Mouse (Mus musculus): Measurements from ENCODE around the gene Nos3. TPM values are rescaled to one million over a fixed set of nuclear protein-coding genes. Genes with fewer than 3 reads are reported as not detected.

Nos3 gene
- polyA plus RNA-seq, 1 experiment from 2014 or later = 7.6 TPM

DNA sequence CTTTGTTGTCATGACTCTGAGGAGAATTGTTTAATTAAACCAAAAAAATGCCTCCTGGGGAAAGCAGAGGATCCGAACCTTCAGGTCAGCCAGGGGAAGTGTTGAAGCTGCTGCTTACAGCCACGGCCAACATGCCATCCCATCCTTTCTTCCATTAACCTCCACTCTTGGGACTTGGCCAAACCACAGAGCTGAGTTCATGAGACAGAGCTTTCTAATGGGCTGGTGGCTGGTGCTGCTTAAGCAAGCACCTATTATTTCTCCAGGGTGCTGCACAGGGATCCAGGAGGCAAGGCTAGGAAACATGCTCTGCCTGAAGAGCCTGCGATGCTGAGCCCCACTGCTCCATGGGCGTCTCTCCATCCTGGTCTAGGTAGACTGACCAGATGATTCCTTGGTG lies 32.2 kb upstream of the Nos3 start:
- Histone ChIP-seq H3K4me1 (peaks cover 62% of the 10 kb centered on the region), H3K27ac (no peak overlapping the region), H3K36me3 (replicated peaks) (peaks cover 10% of the 10 kb centered on the region), H3K27me3 (ENCODE audit: poor library complexity, severe bottlenecking) (peaks cover 39% of the 10 kb centered on the region), H3K9me3 (no peaks in the 10 kb centered on the region), H3K4me3 (no peak overlapping the region)
- 91% methylated on average over 4 of the region's 4 CpGs for WGBS
- no peak for DNase-seq (ENCODE audit: extremely low spot score, low spot score)

DNA sequence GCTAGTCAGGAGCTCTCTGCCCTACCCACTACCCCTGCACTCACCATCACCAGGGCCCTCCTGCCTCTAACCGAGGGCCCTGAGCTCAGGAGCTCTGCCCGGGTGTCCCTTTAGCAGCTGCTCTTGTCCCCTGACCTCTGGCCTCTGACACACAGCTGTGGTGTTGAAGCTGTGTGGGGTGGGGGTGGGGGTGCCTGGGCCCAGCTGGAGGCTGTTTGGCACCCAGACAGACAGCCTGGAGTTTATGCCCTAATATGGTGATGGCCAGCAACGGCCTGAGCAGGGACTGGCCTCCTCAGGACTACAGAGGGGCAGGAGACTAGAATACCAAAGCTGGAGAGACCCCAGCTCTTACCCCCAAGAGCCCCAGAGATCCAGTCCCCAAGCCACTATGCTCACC lies 29.9 kb upstream of the Nos3 start:
- Histone ChIP-seq H3K36me3 (replicated peaks) (peaks cover 10% of the 10 kb centered on the region), H3K4me1 (peaks cover 48% of the 10 kb centered on the region), H3K9me3 (no peaks in the 10 kb centered on the region), H3K27me3 (ENCODE audit: poor library complexity, severe bottlenecking) (peaks cover 19% of the 10 kb centered on the region), H3K27ac (peak overlapping the region; percentile 36), H3K4me3 (no peak overlapping the region)
- DNase-seq (ENCODE audit: extremely low spot score, low spot score) = no peak
- WGBS = 35% methylated on average over 3 of the region's 3 CpGs

DNA sequence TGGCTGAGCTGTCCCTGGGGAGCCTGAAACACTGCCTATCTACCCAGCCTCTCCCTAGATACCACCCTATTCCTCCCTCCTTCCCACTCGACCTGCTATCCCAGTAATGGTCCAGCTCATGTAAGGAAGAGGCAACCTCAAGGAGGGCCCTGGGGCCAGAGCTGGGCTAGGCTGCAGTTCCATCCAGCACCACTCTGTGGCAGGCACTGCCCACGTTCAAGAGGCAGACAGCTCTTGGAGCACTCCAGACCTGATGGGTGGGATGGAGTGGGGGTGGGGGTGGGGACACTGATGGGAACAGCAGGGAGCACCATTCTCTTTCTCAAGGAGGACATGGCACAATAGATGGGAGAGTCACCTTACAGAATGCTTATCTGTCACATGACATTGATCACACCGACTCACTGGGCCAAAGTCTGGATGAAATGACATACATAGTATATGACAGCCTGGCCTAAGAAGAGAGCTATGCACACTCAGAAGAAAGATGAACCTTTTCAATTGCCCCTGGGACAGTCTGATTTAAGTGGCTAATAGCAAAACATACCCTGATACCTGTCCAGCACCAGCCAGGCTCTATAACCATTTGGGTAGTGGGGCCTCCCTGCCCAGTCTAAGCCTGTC lies 28.6 kb upstream of the Nos3 start:
- H3K4me3 ChIP-seq = no peak overlapping the region
- 0 out of 2 replicates have a peak overlapping the region, but pooled peaks have one; percentile 8 for H3K27ac ChIP-seq
- peak; percentile 42 for DNase-seq (ENCODE audit: extremely low spot score, low spot score)
- H3K9me3 ChIP-seq = no peaks in the 10 kb centered on the region
- peaks cover 7% of the 10 kb centered on the region for H3K36me3 ChIP-seq (replicated peaks)
- 20% methylated on average over 3 of the region's 3 CpGs for WGBS
- H3K4me1 ChIP-seq = peaks cover 42% of the 10 kb centered on the region
- peaks cover 7% of the 10 kb centered on the region for H3K27me3 ChIP-seq (ENCODE audit: poor library complexity, severe bottlenecking)

DNA sequence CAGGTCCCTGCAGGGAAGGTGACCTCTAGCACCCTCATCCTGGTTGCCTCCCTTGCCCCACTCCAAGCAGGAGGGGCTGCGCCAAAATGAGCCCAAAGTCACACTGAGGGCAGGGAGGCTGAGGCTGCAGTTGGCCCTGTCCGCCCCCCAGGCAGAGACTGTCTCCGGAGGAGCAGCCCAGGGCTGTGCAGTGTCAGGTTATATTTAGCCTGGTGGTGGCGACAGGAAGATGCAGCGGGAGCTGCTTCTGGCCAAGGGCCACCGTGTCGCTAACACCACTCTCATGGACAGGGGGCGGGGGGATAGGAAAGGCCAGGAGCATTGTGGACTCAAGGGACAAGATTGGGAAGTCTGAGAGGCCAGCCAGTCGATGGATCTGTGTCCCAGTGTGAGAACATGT lies 27.2 kb upstream of the Nos3 start:
- WGBS = 43% methylated on average over 9 of the region's 9 CpGs
- H3K27ac ChIP-seq = 0 out of 2 replicates have a peak overlapping the region, but pooled peaks have one; percentile 21
- H3K4me1 ChIP-seq = peaks cover 46% of the 10 kb centered on the region

DNA sequence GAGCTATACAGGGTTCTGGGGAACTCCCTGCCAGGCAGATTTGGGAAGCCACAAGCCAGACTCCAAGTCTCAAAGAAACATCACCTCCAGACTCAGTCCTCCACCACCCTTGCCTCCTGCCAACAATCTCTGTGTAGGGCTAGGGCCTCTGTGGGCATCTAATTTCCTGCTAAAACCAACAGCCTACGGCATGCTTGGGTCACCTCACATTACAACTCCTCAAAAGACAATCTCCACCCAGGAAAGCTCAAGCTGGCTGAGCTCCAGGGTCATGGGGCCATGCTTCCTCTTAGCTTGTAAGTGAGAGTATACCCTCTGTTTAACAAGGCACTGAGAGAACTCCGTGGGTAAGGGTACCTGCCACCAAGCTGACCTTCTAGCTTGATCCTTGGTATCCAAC lies 26.8 kb upstream of the Nos3 start:
- H3K36me3 ChIP-seq (replicated peaks) = no peaks in the 10 kb centered on the region
- no peak for DNase-seq (ENCODE audit: extremely low spot score, low spot score)
- no peaks in the 10 kb centered on the region for H3K9me3 ChIP-seq
- no peak overlapping the region for H3K4me3 ChIP-seq
- 80% methylated on average over 2 of the region's 2 CpGs for WGBS
- H3K4me1 ChIP-seq = peaks cover 51% of the 10 kb centered on the region
- no peaks in the 10 kb centered on the region for H3K27me3 ChIP-seq (ENCODE audit: poor library complexity, severe bottlenecking)
- H3K27ac ChIP-seq = no peak overlapping the region

More for the DNA sequence above, 27.2 kb upstream of the Nos3 start:
- H3K4me3 ChIP-seq = no peak overlapping the region
- H3K27me3 ChIP-seq (ENCODE audit: poor library complexity, severe bottlenecking) = no peaks in the 10 kb centered on the region
- no peaks in the 10 kb centered on the region for H3K36me3 ChIP-seq (replicated peaks)
- H3K9me3 ChIP-seq = no peaks in the 10 kb centered on the region
- no peak for DNase-seq (ENCODE audit: extremely low spot score, low spot score)

DNA sequence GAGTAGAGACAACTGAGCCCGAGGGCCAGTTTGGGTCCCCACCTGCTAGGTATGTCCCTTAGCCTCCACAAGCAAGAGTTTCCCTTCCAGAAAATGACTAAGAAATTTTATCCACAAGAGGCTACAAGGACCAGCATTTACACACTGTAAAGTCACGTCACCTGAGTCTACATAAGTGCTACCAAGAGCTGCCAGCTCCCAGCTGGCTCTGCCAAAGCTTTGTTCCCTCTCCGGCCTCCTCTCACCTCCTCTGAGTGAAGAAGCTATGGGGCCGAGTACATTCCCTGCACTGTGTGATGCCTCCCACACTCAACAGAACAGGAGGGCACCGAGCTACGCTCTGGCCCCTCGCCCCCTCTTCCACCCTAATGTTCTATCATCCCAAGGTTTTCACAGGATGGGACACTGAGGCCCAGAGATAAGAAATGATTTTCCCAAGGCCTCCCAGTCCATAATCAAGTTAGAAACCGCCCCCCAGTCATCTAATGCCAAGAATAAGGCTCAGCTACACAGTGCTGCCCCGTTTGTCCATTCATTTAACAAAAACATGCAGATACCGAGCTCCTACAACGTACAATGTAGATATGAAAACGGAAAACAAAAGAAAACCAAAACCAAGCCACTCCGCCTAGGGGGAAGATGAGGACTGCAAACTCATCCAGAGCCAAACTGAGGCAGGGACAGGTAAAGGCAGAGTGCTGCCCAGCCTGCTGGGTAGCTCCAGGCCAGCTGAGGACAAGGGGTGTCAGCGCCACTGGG lies 22.2 kb upstream of the Nos3 start:
- Histone ChIP-seq H3K36me3 (replicated peaks) (no peaks in the 10 kb centered on the region), H3K4me3 (no peak overlapping the region), H3K27me3 (ENCODE audit: poor library complexity, severe bottlenecking) (peaks cover 28% of the 10 kb centered on the region), H3K27ac (peak overlapping the region; percentile 85; the same call in 1 of the 2 replicates), H3K9me3 (no peaks in the 10 kb centered on the region), H3K4me1 (peaks cover 53% of the 10 kb centered on the region)
- WGBS = 86% methylated on average over 14 of the region's 14 CpGs
- no peak for DNase-seq (ENCODE audit: extremely low spot score, low spot score)

DNA sequence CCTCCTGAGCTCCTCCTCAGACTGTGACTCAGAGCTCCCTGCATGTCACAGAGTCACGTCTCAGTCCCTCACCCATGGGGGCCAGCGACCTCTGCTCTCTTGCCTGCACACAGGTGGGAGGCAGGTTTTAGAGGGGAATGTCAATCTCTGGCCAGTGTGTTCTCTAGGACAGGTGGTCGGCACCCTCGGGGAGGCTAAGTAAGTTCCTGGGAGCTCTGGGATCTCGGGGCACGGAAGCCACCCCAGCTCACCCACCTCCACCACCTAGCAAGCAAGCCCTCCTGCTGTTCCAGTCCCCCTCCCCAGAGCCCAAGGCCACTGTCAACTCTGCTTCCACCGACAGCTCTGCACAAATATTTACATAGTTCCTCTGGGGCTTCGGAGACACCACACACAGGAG lies 21.6 kb upstream of the Nos3 start:
- Histone ChIP-seq H3K27me3 (ENCODE audit: poor library complexity, severe bottlenecking) (peaks cover 34% of the 10 kb centered on the region), H3K9me3 (no peaks in the 10 kb centered on the region), H3K27ac (peak overlapping the region; percentile 85), H3K4me3 (no peak overlapping the region), H3K36me3 (replicated peaks) (no peaks in the 10 kb centered on the region), H3K4me1 (peaks cover 53% of the 10 kb centered on the region)
- WGBS = 61% methylated on average over 8 of the region's 8 CpGs
- no peak for DNase-seq (ENCODE audit: extremely low spot score, low spot score)

DNA sequence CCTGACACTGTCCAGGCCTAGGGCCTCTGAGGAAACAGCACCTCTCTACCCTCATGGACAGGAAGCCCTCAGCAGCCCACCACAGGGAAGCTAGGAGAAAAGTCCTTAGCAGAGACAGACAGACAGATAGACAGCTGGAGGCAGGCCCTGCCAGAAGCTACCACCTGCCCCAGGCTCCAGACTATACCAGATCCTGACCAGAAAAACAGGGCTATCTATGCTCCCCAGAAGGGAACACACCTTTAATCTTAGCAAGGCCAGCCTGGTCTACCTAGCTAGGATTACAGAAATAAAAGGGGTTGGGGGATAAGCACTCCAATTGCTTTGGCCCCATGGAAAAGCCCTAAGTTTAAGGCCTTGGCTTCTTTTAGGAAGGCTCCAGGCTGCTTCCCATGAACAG lies 21.2 kb upstream of the Nos3 start:
- peaks cover 57% of the 10 kb centered on the region for H3K4me1 ChIP-seq
- no peaks in the 10 kb centered on the region for H3K9me3 ChIP-seq
- no peak overlapping the region for H3K4me3 ChIP-seq
- H3K27me3 ChIP-seq (ENCODE audit: poor library complexity, severe bottlenecking) = peaks cover 38% of the 10 kb centered on the region
- H3K36me3 ChIP-seq (replicated peaks) = no peaks in the 10 kb centered on the region
- DNase-seq (ENCODE audit: extremely low spot score, low spot score) = no peak
- H3K27ac ChIP-seq = peak overlapping the region; percentile 85

DNA sequence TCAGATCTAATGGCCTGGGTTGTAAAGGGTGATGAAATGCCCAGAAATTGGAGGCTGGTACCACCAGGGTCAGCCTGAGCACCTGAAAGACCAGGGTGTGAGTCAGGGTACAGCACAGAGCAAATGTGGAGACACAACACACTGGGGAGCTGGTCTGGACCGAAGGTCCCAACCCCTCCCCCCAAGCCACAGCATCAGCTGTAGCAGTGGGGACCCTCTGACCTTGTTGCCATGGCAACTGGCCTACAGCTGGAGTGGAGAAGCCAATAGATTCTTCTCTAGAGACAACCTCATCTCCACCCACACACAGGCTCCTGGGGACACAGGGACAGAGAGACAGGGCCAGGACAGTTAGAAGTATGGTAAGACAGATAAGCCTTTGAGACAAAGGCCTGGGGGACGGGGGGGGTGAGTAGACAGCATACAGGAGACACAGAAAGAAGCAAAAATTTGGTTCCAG lies 20.6 kb upstream of the Nos3 start:
- Histone ChIP-seq H3K9me3 (no peaks in the 10 kb centered on the region), H3K4me3 (peak overlapping the region; percentile 21), H3K36me3 (replicated peaks) (no peaks in the 10 kb centered on the region), H3K4me1 (peaks cover 63% of the 10 kb centered on the region), H3K27ac (peak overlapping the region; percentile 85), H3K27me3 (ENCODE audit: poor library complexity, severe bottlenecking) (peaks cover 44% of the 10 kb centered on the region)
- peak; percentile 68 for DNase-seq (ENCODE audit: extremely low spot score, low spot score)
- 7% methylated on average over 2 of the region's 2 CpGs for WGBS

DNA sequence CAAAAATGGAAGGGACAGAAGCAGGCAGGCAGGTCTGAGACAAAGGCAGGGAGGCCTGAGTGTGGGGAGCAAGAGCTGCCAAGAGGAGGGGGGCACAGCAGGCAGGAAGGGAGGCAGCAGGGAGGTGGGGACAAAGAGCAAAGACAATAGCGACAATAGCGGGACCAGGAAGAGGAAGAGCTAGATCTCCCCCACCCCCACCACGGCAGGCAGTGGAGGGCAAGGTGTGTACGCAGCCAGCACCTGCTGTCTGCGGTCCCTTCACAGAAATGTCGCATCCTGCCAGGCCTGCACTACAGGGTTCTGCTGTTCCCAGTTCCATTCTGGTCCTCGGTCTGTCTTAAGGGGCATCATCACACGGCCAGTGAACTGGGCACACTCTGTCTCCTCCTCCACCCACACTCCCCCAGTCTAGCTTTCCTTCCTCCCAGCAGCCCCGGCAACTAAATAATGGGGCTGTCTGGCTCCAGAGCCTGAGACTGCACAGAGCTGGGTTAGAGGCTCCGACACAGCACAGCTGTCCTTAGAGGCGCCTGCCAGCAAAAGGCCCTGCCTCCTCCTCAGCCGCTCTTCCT lies 20.0 kb upstream of the Nos3 start:
- no peaks in the 10 kb centered on the region for H3K9me3 ChIP-seq
- DNase-seq (ENCODE audit: extremely low spot score, low spot score) = peak; percentile 28
- 11% methylated on average over 12 of the region's 12 CpGs for WGBS
- peaks cover 50% of the 10 kb centered on the region for H3K27me3 ChIP-seq (ENCODE audit: poor library complexity, severe bottlenecking)
- no peaks in the 10 kb centered on the region for H3K36me3 ChIP-seq (replicated peaks)
- H3K27ac ChIP-seq = peak overlapping the region; percentile 85
- H3K4me3 ChIP-seq = peak overlapping the region; percentile 21
- H3K4me1 ChIP-seq = peaks cover 69% of the 10 kb centered on the region

DNA sequence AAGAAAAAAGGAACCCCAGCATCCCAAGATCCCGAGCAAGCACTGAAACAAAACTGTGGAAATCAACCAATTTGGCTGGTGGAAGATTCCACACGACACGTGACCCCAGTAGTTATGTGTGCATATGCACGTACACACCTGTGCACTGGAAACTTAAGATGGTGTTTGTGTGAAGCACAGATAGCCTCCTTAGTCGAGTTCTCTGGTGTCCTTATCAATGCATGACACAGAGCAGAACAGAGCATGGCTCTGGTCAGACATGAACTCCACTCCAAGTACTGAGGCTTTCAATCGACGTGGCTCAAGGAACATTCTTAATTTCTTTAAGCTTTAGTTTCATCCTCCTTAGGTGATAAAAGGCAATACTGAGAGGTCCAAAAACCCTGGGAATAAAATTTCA lies 18.3 kb upstream of the Nos3 start:
- H3K27me3 ChIP-seq (ENCODE audit: poor library complexity, severe bottlenecking) = peaks cover 67% of the 10 kb centered on the region
- H3K4me1 ChIP-seq = peaks cover 86% of the 10 kb centered on the region
- WGBS = 88% methylated on average over 7 of the region's 7 CpGs
- no peaks in the 10 kb centered on the region for H3K9me3 ChIP-seq
- H3K4me3 ChIP-seq = no peak overlapping the region
- H3K27ac ChIP-seq = no peak overlapping the region
- H3K36me3 ChIP-seq (replicated peaks) = no peaks in the 10 kb centered on the region
- DNase-seq (ENCODE audit: extremely low spot score, low spot score) = no peak

DNA sequence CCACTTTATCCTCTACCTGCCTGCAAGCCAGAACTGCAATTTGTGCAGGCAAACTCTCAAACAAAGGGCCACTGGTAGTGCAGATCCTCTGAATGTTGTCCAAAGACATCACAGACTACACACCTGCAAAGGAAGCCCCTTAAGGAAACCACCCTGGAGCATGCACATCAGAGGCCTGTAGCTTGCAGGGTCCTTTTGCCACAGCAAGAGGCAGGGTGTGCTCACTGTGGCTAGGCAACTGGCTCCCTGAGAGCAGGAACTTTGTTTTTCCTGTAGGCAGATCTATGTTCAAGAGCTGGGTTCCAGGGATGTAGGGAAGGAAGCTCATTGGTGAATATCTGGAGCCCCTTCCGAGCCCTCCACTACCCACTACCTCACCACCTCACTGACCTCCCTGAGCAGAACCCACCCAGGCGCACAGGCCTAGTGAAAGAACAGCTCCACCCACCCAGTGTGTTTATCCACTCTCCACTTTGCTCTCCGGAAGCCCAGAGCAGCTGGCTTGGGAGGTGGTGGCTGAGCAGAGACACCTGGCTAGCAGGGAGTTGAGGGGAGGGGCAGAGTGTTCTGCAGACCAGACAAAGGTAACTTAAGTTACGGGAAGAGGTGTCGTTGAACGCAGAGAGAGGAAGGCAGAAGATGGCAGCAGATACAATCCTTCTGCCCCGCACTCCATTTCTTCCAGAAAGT lies 17.3 kb upstream of the Nos3 start:
- Histone ChIP-seq H3K27ac (no peak overlapping the region), H3K27me3 (ENCODE audit: poor library complexity, severe bottlenecking) (peaks cover 76% of the 10 kb centered on the region), H3K36me3 (replicated peaks) (no peaks in the 10 kb centered on the region), H3K9me3 (no peaks in the 10 kb centered on the region), H3K4me1 (peaks cover 88% of the 10 kb centered on the region), H3K4me3 (peak overlapping the region; percentile 59; the same call in 1 of the 2 replicates)
- 69% methylated on average over 7 of the region's 7 CpGs for WGBS
- no peak for DNase-seq (ENCODE audit: extremely low spot score, low spot score)

Measured in forebrain, embryonic 10.5 days (tissue).